Mouse (Mus musculus) hindbrain, postnatal 0 days (tissue): ENCODE measurements around the gene Actl6b. TPM values are rescaled to one million over a fixed set of nuclear protein-coding genes. Genes with fewer than 3 reads are reported as not detected.

ENCODE experiments used
- ATAC-seq: fragments of 200-750 bp; cut with Nextera tagmentation; 2 replicates; pipeline ENCODE4 v1.8.0; 2017; ENCODE audit warnings: mild to moderate bottlenecking, moderate TSS enrichment, moderate library complexity
- DNase-seq: peaks from one replicate; pipeline ENCODE4 v3.0.0-alpha.2; 2015; ENCODE audit warnings: low spot score
- H3K27ac ChIP-seq: fragments of 300-500 bp; sonication (generic); 2 replicates; pipeline ENCODE4 v1.5.1; 2014; ENCODE audit warnings: mild to moderate bottlenecking
- H3K27me3 ChIP-seq: fragments of 300-500 bp; sonication (generic); 2 replicates; pipeline ENCODE4 v1.6.1; 2014; ENCODE audit warnings: low read length, mixed read lengths; ENCODE audit not compliant: insufficient read depth
- H3K36me3 ChIP-seq: fragments of 300-500 bp; sonication (generic); 2 replicates; pipeline ENCODE4 v1.6.1; 2014; ENCODE audit warnings: low read length, mixed read lengths; ENCODE audit not compliant: insufficient read depth
- H3K4me1 ChIP-seq: fragments of 300-500 bp; sonication (generic); 2 replicates; pipeline ENCODE4 v1.6.1; 2014; ENCODE audit warnings: antibody characterized with exemption, low read length, mixed read lengths; ENCODE audit not compliant: insufficient read depth
- H3K4me2 ChIP-seq: fragments of 300-500 bp; sonication (generic); 2 replicates; pipeline ENCODE4 v1.6.1; 2014; ENCODE audit warnings: low read depth, mild to moderate bottlenecking, low read length, moderate library complexity, mixed read lengths
- H3K4me3 ChIP-seq: fragments of 300-500 bp; sonication (generic); 2 replicates; pipeline ENCODE4 v1.5.1; 2014; ENCODE audit warnings: low read length
- H3K9ac ChIP-seq: fragments of 300-500 bp; sonication (generic); replicated peaks from 2 replicates; pipeline ENCODE4 v1.6.1; 2014; ENCODE audit warnings: mild to moderate bottlenecking, low read length, moderate library complexity, mixed read lengths
- H3K9me3 ChIP-seq: fragments of 300-500 bp; sonication (generic); 2 replicates; pipeline ENCODE4 v1.6.1; 2016; ENCODE audit warnings: low read length, mixed read lengths
- CTCF ChIP-seq: IDR thresholded peaks from 2 replicates; pipeline ENCODE4 v1.5.1; 2016; ENCODE audit warnings: antibody characterized with exemption, control low read depth, low read depth
- WGBS: fragments of 180-500 bp; shearing (Covaris S2); extraction: QIAGEN DNeasy Blood & Tissue Kit; methylation state at CpG from one replicate; pipeline ENCODE4 v1.1.7; 2014; 5-methylcytosine and 5-hydroxymethylcytosine counted together
- microRNA-seq, 2 experiments: library from miRNA; unstranded; fragments of <30 nt; microRNA quantifications; one replicate each; pipeline ENCODE4; 2016
- polyA plus RNA-seq: library from polyadenylated mRNA; unstranded; fragments of >200 nt; fragmentation: Nextera tagmentation; extraction: Ambion mirVana; gene quantifications from 2 replicates; pipeline ENCODE4 v1.2.1, GENCODE M21; 2015
- total RNA-seq: library from RNA; depleted of rRNA; stranded (reverse); fragments of >200 nt; gene quantifications from 2 replicates; pipeline ENCODE4 v1.2.3, GENCODE M21; 2014; rRNA removed

Gene Actl6b
- total and polyA plus RNA-seq, 2 experiments from 2014 or later: 207 to 253 TPM

GRCm38 (mm10) chr5:137615347-137615746 is 62.0 kb downstream of the Actl6b start:
- H3K4me3 ChIP-seq: no peak overlapping the region
- ATAC-seq (no peak), DNase-seq (no peak)
- H3K36me3 ChIP-seq: no peaks in the 10 kb centered on the region
- TF ChIP-seq CTCF: no peak
- WGBS: 91% methylated on average over 7 of the region's 7 CpGs
- no peak overlapping the region for H3K27ac ChIP-seq
- no peak overlapping the region for H3K4me2 ChIP-seq
- H3K9ac ChIP-seq: no peak overlapping the region
- no peaks in the 10 kb centered on the region for H3K9me3 ChIP-seq
- no peaks in the 10 kb centered on the region for H3K27me3 ChIP-seq
- H3K4me1 ChIP-seq: no peaks in the 10 kb centered on the region

Small RNA genes within 50 kb of the gene (microRNA-seq; reads per million reads assigned to microRNA genes)
- gene Mir6418: 1.8 to 3.2 reads per million in 2 experiments

Other genes starting within 250 kb of the Actl6b start
- 82.9 and 98.9 TPM in 2 replicates for gene Srrt, start 245.8 kb upstream of the Actl6b start, total RNA-seq
- gene Srrt, start 245.8 kb upstream of the Actl6b start, polyA plus RNA-seq: 55.5 and 57.0 TPM in 2 replicates
- gene Trip6, start 239.1 kb upstream of the Actl6b start, total RNA-seq: 14.3 and 15.0 TPM in 2 replicates
- 13.9 and 15.5 TPM in 2 replicates for gene Trip6, start 239.1 kb upstream of the Actl6b start, polyA plus RNA-seq
- 32.6 and 41.3 TPM in 2 replicates for gene Slc12a9, start 219.9 kb upstream of the Actl6b start, total RNA-seq
- gene Slc12a9, start 219.9 kb upstream of the Actl6b start, polyA plus RNA-seq: 27.3 and 27.6 TPM in 2 replicates
- gene Ephb4, start 203.4 kb upstream of the Actl6b start, total RNA-seq: 18.3 and 18.9 TPM in 2 replicates
- gene Ephb4, start 203.4 kb upstream of the Actl6b start, polyA plus RNA-seq: 4.8 and 5.5 TPM in 2 replicates
- 0.43 and 1.6 TPM in 2 replicates for gene Zan, start 76.5 kb upstream of the Actl6b start, total RNA-seq
- gene Zan, start 76.5 kb upstream of the Actl6b start, polyA plus RNA-seq: 0.15 and 0.25 TPM in 2 replicates
- gene Pop7, start 51.0 kb upstream of the Actl6b start, total RNA-seq: 62.1 and 83.5 TPM in 2 replicates
- 82.2 and 85.3 TPM in 2 replicates for gene Pop7, start 51.0 kb upstream of the Actl6b start, polyA plus RNA-seq
- gene Gigyf1, start 35.0 kb upstream of the Actl6b start, total RNA-seq: 20.3 and 21.4 TPM in 2 replicates
- 15.1 and 16.2 TPM in 2 replicates for gene Gigyf1, start 35.0 kb upstream of the Actl6b start, polyA plus RNA-seq
- gene Epo, start 20.3 kb upstream of the Actl6b start, total RNA-seq: not detected in 2 replicates
- gene Epo, start 20.3 kb upstream of the Actl6b start, polyA plus RNA-seq: not detected in 2 replicates
- 1,135 and 1,251 TPM in 2 replicates for gene Gnb2, start 20.0 kb upstream of the Actl6b start, total RNA-seq
- gene Gnb2, start 20.0 kb upstream of the Actl6b start, polyA plus RNA-seq: 570 and 592 TPM in 2 replicates
- 11.1 and 24.2 TPM in 2 replicates for gene Tfr2, start 16.3 kb downstream of the Actl6b start, total RNA-seq
- gene Tfr2, start 16.3 kb downstream of the Actl6b start, polyA plus RNA-seq: 13.5 and 13.7 TPM in 2 replicates
- gene Mospd3, start 47.5 kb downstream of the Actl6b start, total RNA-seq: 10.9 and 13.3 TPM in 2 replicates
- gene Mospd3, start 47.5 kb downstream of the Actl6b start, polyA plus RNA-seq: 57.3 and 66.7 TPM in 2 replicates
- 22.3 and 26.2 TPM in 2 replicates for gene Pcolce, start 60.3 kb downstream of the Actl6b start, total RNA-seq
- gene Pcolce, start 60.3 kb downstream of the Actl6b start, polyA plus RNA-seq: 21.5 and 22.0 TPM in 2 replicates
- gene Fbxo24, start 75.5 kb downstream of the Actl6b start, total RNA-seq: 0.25 and 0.26 TPM in 2 replicates
- 0.18 TPM in 1 of 2 replicates, not detected in the other for gene Fbxo24, start 75.5 kb downstream of the Actl6b start, polyA plus RNA-seq
- gene Lrch4, start 75.6 kb downstream of the Actl6b start, total RNA-seq: 9.6 and 10.4 TPM in 2 replicates
- 12.3 and 14.6 TPM in 2 replicates for gene Lrch4, start 75.6 kb downstream of the Actl6b start, polyA plus RNA-seq
- gene Gm20605, start 75.7 kb downstream of the Actl6b start, total RNA-seq: 3.4 and 4.1 TPM in 2 replicates
- gene Gm20605, start 75.7 kb downstream of the Actl6b start, polyA plus RNA-seq: 4.1 and 5.3 TPM in 2 replicates
- gene Sap25, start 87.8 kb downstream of the Actl6b start, total RNA-seq: 0.97 and 5.2 TPM in 2 replicates
- gene Sap25, start 87.8 kb downstream of the Actl6b start, polyA plus RNA-seq: 2.9 and 3.7 TPM in 2 replicates
- gene Irs3, start 92.2 kb downstream of the Actl6b start, total RNA-seq: 0.40 and 1.4 TPM in 2 replicates
- 0.36 and 0.39 TPM in 2 replicates for gene Irs3, start 92.2 kb downstream of the Actl6b start, polyA plus RNA-seq
- gene Agfg2, start 131.2 kb downstream of the Actl6b start, total RNA-seq: 18.7 and 27.0 TPM in 2 replicates
- gene Agfg2, start 131.2 kb downstream of the Actl6b start, polyA plus RNA-seq: 16.4 and 17.5 TPM in 2 replicates
- gene Nyap1, start 188.1 kb downstream of the Actl6b start, total RNA-seq: 192 and 215 TPM in 2 replicates
- 30.0 and 33.2 TPM in 2 replicates for gene Nyap1, start 188.1 kb downstream of the Actl6b start, polyA plus RNA-seq
- 383 and 444 TPM in 2 replicates for gene Tsc22d4, start 192.2 kb downstream of the Actl6b start, total RNA-seq
- gene Tsc22d4, start 192.2 kb downstream of the Actl6b start, polyA plus RNA-seq: 251 and 270 TPM in 2 replicates
- 52.8 and 67.0 TPM in 2 replicates for gene Ppp1r35, start 225.3 kb downstream of the Actl6b start, total RNA-seq
- 35.5 and 37.1 TPM in 2 replicates for gene Ppp1r35, start 225.3 kb downstream of the Actl6b start, polyA plus RNA-seq
- 40.3 and 49.2 TPM in 2 replicates for gene Mepce, start 234.1 kb downstream of the Actl6b start, total RNA-seq
- 16.8 and 17.1 TPM in 2 replicates for gene Mepce, start 234.1 kb downstream of the Actl6b start, polyA plus RNA-seq
- gene Zcwpw1, start 234.3 kb downstream of the Actl6b start, total RNA-seq: 3.8 and 4.9 TPM in 2 replicates
- 11.4 TPM in 2 replicates for gene Zcwpw1, start 234.3 kb downstream of the Actl6b start, polyA plus RNA-seq